Mouse (Mus musculus) NIH3T3 (cell line): ENCODE data around the gene BC048679.

Experiments used
- DNase-seq: peaks from one replicate; pipeline ENCODE4 v3.0.0-alpha.2; 2012; ENCODE audit warnings: low read depth

BC048679 gene

DNA sequence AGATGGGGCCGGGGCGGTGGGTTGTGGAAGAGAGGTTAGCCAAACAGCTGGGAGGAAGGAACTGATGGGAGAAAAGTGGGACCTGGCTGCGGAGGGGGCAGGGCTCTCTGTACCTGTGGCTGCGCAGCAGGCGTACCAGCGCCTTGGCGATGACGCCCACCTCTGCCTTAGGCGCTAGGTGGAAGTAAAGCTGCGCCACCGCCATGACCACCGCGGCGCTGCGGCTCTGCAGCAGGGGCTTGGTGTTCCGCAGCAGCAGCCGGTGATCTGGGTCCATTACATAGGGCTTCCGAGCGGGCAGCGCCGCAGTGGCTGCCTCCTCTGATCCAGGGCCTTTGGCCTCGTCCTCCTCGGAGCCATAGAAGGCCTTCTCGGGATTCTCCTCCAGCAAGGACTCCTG, 21.2 kb downstream of the BC048679 start:
- DNase-seq: no peak

DNA sequence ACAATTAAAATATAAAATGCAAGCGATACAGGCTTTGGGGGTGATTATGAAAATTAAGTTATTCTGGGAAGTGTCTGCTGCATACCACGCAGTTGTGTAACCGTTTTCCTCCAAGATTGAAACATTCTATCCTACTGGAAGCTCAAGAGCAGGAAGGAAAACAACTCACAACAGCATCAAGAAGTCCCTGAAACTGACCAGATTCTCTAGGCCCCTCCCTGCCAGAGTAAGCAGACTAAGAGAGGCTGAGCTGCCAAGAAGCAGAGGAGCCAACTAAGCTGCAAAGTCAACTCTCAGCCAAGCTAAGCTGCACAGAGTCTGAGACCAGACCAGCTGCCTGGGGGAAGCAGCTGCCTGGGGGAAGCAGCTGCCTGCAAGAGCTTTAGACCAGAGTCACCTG, 22.9 kb downstream of the BC048679 start:
- DNase-seq: no peak

- DNase-seq: peak; percentile 67
Observed at GRCm38 (mm10) chr7:81464906-81465450, 33.1 kb downstream of the BC048679 start.

- DNase-seq: peak; percentile 86
Observed at GRCm38 (mm10) chr7:81464116-81464515, 34.0 kb downstream of the BC048679 start.

- DNase-seq: no peak
Observed at GRCm38 (mm10) chr7:81462815-81463214, 35.3 kb downstream of the BC048679 start.

- peak; percentile 93 for DNase-seq
Observed at GRCm38 (mm10) chr7:81455155-81455651, 42.9 kb downstream of the BC048679 start, which contains the start of gene Cpeb1. Cpeb1 (minus strand) TSS chr7:81455465.

DNA sequence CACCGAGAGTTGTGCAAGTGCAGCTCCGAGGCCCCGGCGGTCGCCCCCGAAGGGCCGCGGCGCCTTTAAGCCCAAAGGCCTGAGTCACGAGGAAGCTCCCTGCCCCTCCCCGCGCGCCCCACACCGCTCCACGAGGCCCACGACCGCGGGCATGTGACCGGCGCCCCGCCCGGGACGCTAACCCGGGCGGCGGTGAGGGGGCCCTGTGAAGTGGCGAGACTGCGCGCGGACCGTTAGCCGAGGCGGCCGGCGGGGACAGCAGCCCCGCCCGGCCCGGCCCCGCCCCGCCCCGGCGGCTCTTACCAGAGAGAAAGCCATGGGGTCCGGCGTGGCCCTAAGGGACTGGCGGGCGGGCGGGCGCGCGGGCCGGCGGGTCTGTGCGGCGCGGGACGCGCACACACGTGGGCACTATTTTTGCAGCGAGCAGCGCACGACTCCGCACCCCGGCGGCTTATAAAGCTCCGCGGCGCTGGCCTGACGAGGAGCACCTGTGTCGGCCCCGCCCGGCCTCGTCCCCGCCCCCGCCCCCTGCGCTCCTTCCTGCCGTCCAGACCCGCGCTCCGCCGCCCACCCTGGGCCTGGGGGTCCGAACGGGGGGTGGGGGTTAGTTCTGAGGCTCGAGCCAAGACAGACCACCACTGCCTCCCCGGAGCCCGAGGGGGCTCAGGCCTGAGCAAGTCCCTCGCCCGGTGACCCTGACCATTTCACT, 43.6 kb downstream of the BC048679 start:
- DNase-seq: peak; percentile 63

DNA sequence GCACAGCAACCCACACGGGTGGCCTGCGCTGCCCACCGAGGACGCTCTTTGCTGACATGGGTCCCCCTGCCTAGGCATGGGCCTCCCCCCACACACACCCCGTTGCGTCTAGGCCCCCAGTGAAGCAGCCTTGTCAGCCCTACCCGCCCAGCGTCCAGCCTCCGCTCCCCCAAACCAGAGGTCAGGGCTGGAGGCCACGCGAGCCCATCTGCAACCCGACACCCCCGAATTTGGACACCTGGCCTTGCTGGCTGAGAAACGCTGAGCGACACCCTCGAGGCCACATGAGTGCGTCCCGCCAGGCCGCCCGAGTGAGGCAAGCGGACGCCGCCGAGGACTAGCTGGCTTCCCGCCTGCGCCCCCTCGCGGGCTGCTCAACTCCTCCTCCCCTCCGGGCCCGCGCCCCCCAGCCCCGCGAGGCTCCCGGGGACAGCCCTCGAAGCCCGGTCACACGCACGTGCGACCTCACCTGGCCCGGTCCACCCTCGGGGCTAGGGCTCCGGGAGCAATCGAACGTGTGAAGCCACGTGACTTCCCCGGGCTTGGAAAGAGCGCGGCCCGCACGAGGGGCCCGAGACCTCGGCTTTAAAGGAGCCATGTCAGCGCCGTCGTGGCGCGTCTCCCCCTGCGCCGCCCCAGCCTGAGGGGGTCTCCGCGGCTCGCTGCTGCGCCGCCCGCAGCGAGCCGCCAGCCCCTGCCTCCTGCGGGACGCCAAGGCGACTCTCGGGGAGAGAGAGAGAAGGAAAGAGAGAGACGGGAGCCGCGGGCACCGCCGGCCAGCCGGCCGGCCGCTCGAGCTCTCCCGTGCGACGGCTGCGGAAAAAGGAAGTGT, 44.4 kb downstream of the BC048679 start:
- no peak for DNase-seq

DNA sequence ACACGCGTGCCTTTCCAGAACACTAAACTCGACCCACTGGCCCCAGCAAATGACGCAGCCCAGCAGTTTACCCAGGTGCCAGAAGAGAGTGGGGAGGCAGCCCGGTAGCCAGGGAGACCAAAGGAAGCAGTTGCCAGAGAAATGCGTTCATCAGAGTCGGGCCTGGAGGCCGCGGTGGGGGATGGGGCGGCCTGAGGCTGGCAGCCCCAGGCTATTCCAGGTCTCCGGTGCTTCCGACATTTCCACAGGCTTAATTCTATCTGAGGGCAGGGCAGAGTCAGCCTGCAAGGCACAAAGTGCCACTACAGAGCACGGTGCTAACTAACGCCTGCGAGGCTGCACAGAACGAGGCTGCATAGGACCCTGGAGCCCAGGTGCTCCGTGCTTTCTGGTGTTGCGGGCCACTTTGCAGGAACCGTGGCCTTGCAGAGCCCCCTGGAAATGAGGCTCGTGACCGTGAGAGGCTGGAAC, 45.1 kb downstream of the BC048679 start:
- DNase-seq: peak; percentile 24
